Mouse (Mus musculus) liver, embryonic 14.5 days (tissue): Measurements from ENCODE around the gene Lhfpl2. TPM values are rescaled to one million over a fixed set of nuclear protein-coding genes. Genes with fewer than 3 reads are reported as not detected.

Experiments used
- ATAC-seq: fragments of 200-750 bp; cut with Nextera tagmentation; 2 replicates; pipeline ENCODE4 v1.8.0; 2017; ENCODE audit warnings: moderate number of reproducible peaks, mild to moderate bottlenecking, moderate library complexity; ENCODE audit not compliant: insufficient read depth
- DNase-seq, 3 experiments: peaks; one replicate each; pipeline ENCODE4 v3.0.0-alpha.2; 2012 to 2013; ENCODE audit warnings: low read depth in 3 of 3, low spot score in 3 of 3
- H3K27ac ChIP-seq: fragments of 300-500 bp; sonication (generic); 2 replicates; pipeline ENCODE4 v1.5.1; 2014; ENCODE audit warnings: moderate library complexity, mild to moderate bottlenecking, control low read depth, inconsistent platforms
- H3K27me3 ChIP-seq: fragments of 300-500 bp; sonication (generic); 2 replicates; pipeline ENCODE4 v1.6.1; 2014; ENCODE audit warnings: mild to moderate bottlenecking, low read length, moderate library complexity; ENCODE audit not compliant: control insufficient read depth, insufficient read depth
- H3K36me3 ChIP-seq: fragments of 300-500 bp; sonication (generic); replicated peaks from 2 replicates; pipeline ENCODE4 v1.6.1; 2014; ENCODE audit warnings: low read depth; ENCODE audit not compliant: control insufficient read depth, insufficient read depth
- H3K4me1 ChIP-seq, 2 experiments: fragments of 200-500 bp in 1 of 2; fragments of 300-500 bp in 1 of 2; sonication (generic) in 1 of 2; replicated peaks; 2 replicates each; pipeline ENCODE4 v1.6.1; 2012 to 2014; ENCODE audit warnings: antibody characterized with exemption in 1 of 2, inconsistent platforms in 1 of 2, low read length in 1 of 2; ENCODE audit not compliant: control insufficient read depth in 2 of 2, insufficient read depth in 2 of 2
- H3K4me2 ChIP-seq: fragments of 300-500 bp; sonication (generic); 2 replicates; pipeline ENCODE4 v1.6.1; 2014; ENCODE audit warnings: low read depth, mild to moderate bottlenecking, control low read depth, moderate library complexity
- H3K4me3 ChIP-seq, 2 experiments: fragments of 200-500 bp in 1 of 2; fragments of 300-500 bp in 1 of 2; sonication (generic) in 1 of 2; 2 replicates each; pipeline ENCODE4 v1.5.1; 2012 to 2014; ENCODE audit warnings: low read depth in 2 of 2, low read length in 2 of 2, mild to moderate bottlenecking in 2 of 2, control low read depth in 1 of 2, inconsistent platforms in 1 of 2, moderate library complexity in 1 of 2; ENCODE audit not compliant: insufficient read depth in 1 of 2
- H3K9ac ChIP-seq: fragments of 300-500 bp; sonication (generic); replicated peaks from 2 replicates; pipeline ENCODE4 v1.6.1; 2014; ENCODE audit warnings: mild to moderate bottlenecking, control low read depth, moderate library complexity
- H3K9me3 ChIP-seq: fragments of 300-500 bp; sonication (generic); 2 replicates; pipeline ENCODE4 v1.6.1; 2016; ENCODE audit warnings: low read length, mixed read lengths; ENCODE audit not compliant: control insufficient read depth
- CTCF ChIP-seq: IDR thresholded peaks from 2 replicates; pipeline ENCODE4 v1.5.1; 2016; ENCODE audit warnings: antibody characterized with exemption, low read depth, control low read depth
- EP300 ChIP-seq: IDR thresholded peaks from 2 replicates; pipeline ENCODE4 v1.6.1; 2016; ENCODE audit warnings: antibody characterized with exemption, low read depth
- WGBS: fragments of 180-500 bp; shearing (Covaris S2); extraction: QIAGEN DNeasy Blood & Tissue Kit; methylation state at CpG from one replicate; pipeline ENCODE4 v1.1.7; 2014; ENCODE audit not compliant: insufficient replicate concordance; 5-methylcytosine and 5-hydroxymethylcytosine counted together
- polyA plus RNA-seq, 2 experiments: library from polyadenylated mRNA; depleted of rRNA in 1 of 2; stranded (reverse) in 1 of 2; unstranded in 1 of 2; fragments of >200 nt; fragmentation: Nextera tagmentation in 1 of 2; extraction: Ambion mirVana in 1 of 2; gene quantifications; 2 replicates each; pipeline versions ENCODE4 v1.2.1 to v1.2.3; 2012 to 2014

Lhfpl2 gene
- polyA plus RNA-seq, 2 experiments: 2.4 to 3.2 TPM

- ATAC-seq: no peak
- TF ChIP-seq CTCF (no peak), EP300 (no peak)
- no peak for DNase-seq
- WGBS: 46% methylated on average over 11 of the region's 11 CpGs
- Histone ChIP-seq H3K9ac (no peak overlapping the region), H3K4me1 (peaks cover 0 to 14% of the 10 kb centered on the region in 2 experiments; a peak in 2 of 4 replicates), H3K4me3 (no peak overlapping the region), H3K27me3 (no peaks in the 10 kb centered on the region), H3K36me3 (no peaks in the 10 kb centered on the region), H3K9me3 (no peaks in the 10 kb centered on the region), H3K4me2 (no peak overlapping the region), H3K27ac (no peak overlapping the region)
Observed at GRCm38 (mm10) chr13:94065276-94066050, 7.9 kb downstream of the Lhfpl2 start.

GRCm38 (mm10) chr13:94066626-94067275 is 9.2 kb downstream of the Lhfpl2 start:
- Histone ChIP-seq H3K4me3 (no peak overlapping the region), H3K9ac (no peak overlapping the region), H3K27me3 (no peaks in the 10 kb centered on the region), H3K27ac (no peak overlapping the region), H3K9me3 (no peaks in the 10 kb centered on the region), H3K4me1 (peaks cover 0 to 14% of the 10 kb centered on the region in 2 experiments; a peak in 2 of 4 replicates), H3K36me3 (no peaks in the 10 kb centered on the region), H3K4me2 (no peak overlapping the region)
- no peak for DNase-seq
- TF ChIP-seq CTCF (no peak), EP300 (no peak)
- WGBS: 65% methylated on average over 5 of the region's 5 CpGs
- ATAC-seq: no peak

- H3K27me3 ChIP-seq: no peaks in the 10 kb centered on the region
- H3K9me3 ChIP-seq: no peaks in the 10 kb centered on the region
- ATAC-seq (no peak), DNase-seq (no peak)
- TF ChIP-seq EP300: no peak
- TF ChIP-seq CTCF: no peak
- no peak overlapping the region for H3K4me2 ChIP-seq
- H3K4me3 ChIP-seq: no peak overlapping the region
- H3K4me1 ChIP-seq: peaks cover 0 to 7% of the 10 kb centered on the region in 2 experiments; a peak in 2 of 4 replicates
- no peaks in the 10 kb centered on the region for H3K36me3 ChIP-seq
- H3K27ac ChIP-seq: no peak overlapping the region
- 58% methylated on average over 1 of the region's 1 CpGs for WGBS
- no peak overlapping the region for H3K9ac ChIP-seq
Observed at GRCm38 (mm10) chr13:94068308-94068707, 10.7 kb downstream of the Lhfpl2 start.

GRCm38 (mm10) chr13:94069421-94070307 is 12.1 kb downstream of the Lhfpl2 start:
- H3K4me1 ChIP-seq: peaks cover 0 to 3% of the 10 kb centered on the region in 2 experiments; a peak in 1 of 4 replicates
- no peak overlapping the region for H3K9ac ChIP-seq
- no peaks in the 10 kb centered on the region for H3K36me3 ChIP-seq
- DNase-seq: no peak
- ATAC-seq: no peak
- TF ChIP-seq CTCF (no peak), EP300 (no peak)
- no peaks in the 10 kb centered on the region for H3K9me3 ChIP-seq
- H3K27ac ChIP-seq: no peak overlapping the region
- H3K4me2 ChIP-seq: no peak overlapping the region
- H3K4me3 ChIP-seq: no peak overlapping the region
- no peaks in the 10 kb centered on the region for H3K27me3 ChIP-seq
- 61% methylated on average over 16 of the region's 16 CpGs for WGBS

GRCm38 (mm10) chr13:94070308-94070619 is 12.7 kb downstream of the Lhfpl2 start:
- H3K4me3 ChIP-seq: no peak overlapping the region
- no peak for ATAC-seq
- no peak for DNase-seq
- no peaks in the 10 kb centered on the region for H3K27me3 ChIP-seq
- no peak overlapping the region for H3K9ac ChIP-seq
- TF ChIP-seq EP300: no peak
- no peak for TF ChIP-seq CTCF
- H3K4me2 ChIP-seq: no peak overlapping the region
- 80% methylated on average over 3 of the region's 3 CpGs for WGBS
- H3K27ac ChIP-seq: no peak overlapping the region
- H3K4me1 ChIP-seq: peaks cover 0 to 3% of the 10 kb centered on the region in 2 experiments; a peak in 1 of 4 replicates
- no peaks in the 10 kb centered on the region for H3K36me3 ChIP-seq
- H3K9me3 ChIP-seq: no peaks in the 10 kb centered on the region
